Mouse (Mus musculus): Measurements from ENCODE around the gene Cldn34c2. TPM values are rescaled to one million over a fixed set of nuclear protein-coding genes. Genes with fewer than 3 reads are reported as not detected.
"Not testable (repeated sequence)": the region's sequence is repeated elsewhere in the genome, so short reads cannot be mapped to it uniquely, and the experiment has no call there.

Cldn34c2 gene
- not detected in 2 replicates for polyA plus RNA-seq (2015; fragmentation: Nextera tagmentation; extraction: Ambion mirVana)

DNA sequence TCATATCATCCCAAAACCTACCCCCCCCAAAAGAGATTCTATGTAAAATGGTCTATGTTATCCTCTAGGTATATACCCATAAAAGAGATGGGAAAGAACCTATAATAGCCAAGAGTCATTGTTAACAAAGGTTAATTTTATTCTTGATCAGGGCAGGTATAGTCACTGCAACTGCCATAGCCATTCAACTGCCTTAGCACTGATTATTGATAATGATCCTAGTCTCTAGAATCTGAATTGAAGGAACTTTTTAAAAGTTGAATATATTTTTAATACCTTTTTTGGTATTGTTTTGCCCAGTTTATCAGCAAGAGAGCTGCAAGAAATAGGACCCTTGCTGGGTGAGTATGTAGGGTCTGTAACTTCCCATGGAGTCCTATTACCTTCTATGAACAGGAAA lies at the start of gene Cldn34c2:
Cldn34c2 (plus strand) TSS at position 301 of the 400 bp plus-strand sequence.
- H3K4me1 ChIP-seq; H3K9me3 ChIP-seq; H3K4me3 ChIP-seq; H3K4me2 ChIP-seq (replicated peaks); H3K27ac ChIP-seq; ATAC-seq (ENCODE audit: low FRiP score, low read depth); H3K36me3 ChIP-seq; H3K27me3 ChIP-seq; H3K9ac ChIP-seq: not testable (repeated sequence)

GRCm38 (mm10) chrX:123551378-123551777 lies 30.1 kb upstream of the Cldn34c2 start:
- not testable (repeated sequence) for H3K36me3 ChIP-seq; H3K4me2 ChIP-seq (replicated peaks); H3K4me3 ChIP-seq; H3K27me3 ChIP-seq; H3K27ac ChIP-seq; H3K9ac ChIP-seq; H3K9me3 ChIP-seq; ATAC-seq (ENCODE audit: low FRiP score, low read depth); H3K4me1 ChIP-seq
- WGBS: 88% methylated on average over 13 of the region's 13 CpGs

GRCm38 (mm10) chrX:123612158-123612828 lies 30.8 kb downstream of the Cldn34c2 start:
- not testable (repeated sequence) for H3K4me3 ChIP-seq; H3K36me3 ChIP-seq; H3K4me2 ChIP-seq (replicated peaks); H3K27me3 ChIP-seq; H3K27ac ChIP-seq; H3K9me3 ChIP-seq; H3K4me1 ChIP-seq; H3K9ac ChIP-seq; ATAC-seq (ENCODE audit: low FRiP score, low read depth)
- 85% methylated on average over 9 of the region's 12 CpGs for WGBS

Other genes with a start within 250 kb of the Cldn34c2 start
- gene Gm17467, start 123.1 kb downstream of the Cldn34c2 start, polyA plus RNA-seq (2015; fragmentation: Nextera tagmentation; extraction: Ambion mirVana): not detected in 2 replicates
- gene Cldn34c3, start 212.0 kb downstream of the Cldn34c2 start, polyA plus RNA-seq (2015; fragmentation: Nextera tagmentation; extraction: Ambion mirVana): not detected in 2 replicates